ENCODE assay signal across 7 mouse cellular contexts in genomic region chr2:105904757-105905146, GRCm38 (mm10). TPM values are rescaled to one million over a fixed set of nuclear protein-coding genes. Genes with fewer than 3 reads are reported as not detected.
DNase-seq lines count a peak whose midpoint lies in the region; ATAC-seq and TF ChIP-seq lines count a peak whose summit lies in the region.

No protein-coding gene starts in this region.

- H3K36me3 ChIP-seq in neural tube, embryonic 11.5 days (ENCODE audit: control insufficient read depth, insufficient read depth, low read length), result no peaks in the 10 kb centered on the region
- peaks cover 8% of the 10 kb centered on the region for H3K36me3 ChIP-seq in erythroblast, embryonic 14.5 days (ENCODE audit: control insufficient read depth)
- H3K36me3 ChIP-seq in limb, embryonic 14.5 days (ENCODE audit: control insufficient read depth, insufficient read depth, low read length), result peaks cover 8% of the 10 kb centered on the region
- H3K36me3 ChIP-seq in splenic B cell, adult 2 months (ENCODE audit: control insufficient read depth, insufficient read depth, low read length, poor library complexity, severe bottlenecking), result no peaks in the 10 kb centered on the region

- 0 out of 2 replicates have a peak, but pooled peaks have one; percentile 5 for TF ChIP-seq POLR2A in limb, embryonic 14.5 days (IDR thresholded peaks at IDR 0.05; ENCODE audit: borderline replicate concordance, extremely low read depth, insufficient read depth, insufficient read length)

- peak overlapping the region; percentile 72 for H3K9ac ChIP-seq in neural tube, embryonic 11.5 days (ENCODE audit: low read length)
- H3K9ac ChIP-seq in limb, embryonic 14.5 days (ENCODE audit: low read depth, low read length, severe bottlenecking), result peak overlapping the region; percentile 77

- peak overlapping the region; percentile 82 for H3K4me2 ChIP-seq in neural tube, embryonic 11.5 days (ENCODE audit: low read depth)
- H3K4me2 ChIP-seq in limb, embryonic 14.5 days (replicated peaks; ENCODE audit: low read depth, low read length, severe bottlenecking), result peak overlapping the region; percentile 69

- no peak for DNase-seq in neural tube, embryonic 11.5 days (ENCODE audit: low spot score)
- DNase-seq in neural tube, embryonic 10.5 days (ENCODE audit: extremely low spot score, low spot score), result no peak
- no peak for DNase-seq in limb, embryonic 14.5 days (ENCODE audit: low spot score)
- DNase-seq in splenic B cell, adult 2 months (ENCODE audit: low read depth, low spot score), result peak; percentile 44
- no peak for DNase-seq in Muller cell, postnatal 12 days (ENCODE audit: inconsistent ontology term)
- DNase-seq in left cerebral cortex, postnatal 4 days, result no peak

- H3K27ac ChIP-seq in neural tube, embryonic 11.5 days (ENCODE audit: low read depth, low read length), result no peak overlapping the region
- H3K27ac ChIP-seq in limb, embryonic 14.5 days (replicated peaks; ENCODE audit: low read depth, low read length), result peak overlapping the region; percentile 61; the same call in 1 of the 2 replicates

- no peaks in the 10 kb centered on the region for H3K9me3 ChIP-seq in neural tube, embryonic 11.5 days (ENCODE audit: control insufficient read depth, low read length)
- no peaks in the 10 kb centered on the region for H3K9me3 ChIP-seq in erythroblast, embryonic 14.5 days (ENCODE audit: control insufficient read depth, low read length)
- no peaks in the 10 kb centered on the region for H3K9me3 ChIP-seq in limb, embryonic 14.5 days (ENCODE audit: control insufficient read depth, low read length)

- no peaks in the 10 kb centered on the region for H3K27me3 ChIP-seq in neural tube, embryonic 11.5 days (ENCODE audit: control insufficient read depth, insufficient read depth, low read length)
- H3K27me3 ChIP-seq in erythroblast, embryonic 14.5 days (ENCODE audit: control insufficient read depth), result no peaks in the 10 kb centered on the region
- no peaks in the 10 kb centered on the region for H3K27me3 ChIP-seq in limb, embryonic 14.5 days (ENCODE audit: control insufficient read depth, insufficient read depth, low read length)
- no peaks in the 10 kb centered on the region for H3K27me3 ChIP-seq in splenic B cell, adult 2 months (ENCODE audit: control insufficient read depth, insufficient read depth, low read length, poor library complexity, severe bottlenecking)

- intact Hi-C loops in left cerebral cortex, postnatal 4 days (cut with DNase I), result loop anchor here (10.0 kb wide), 1 partner anchor 230 kb away; no protein-coding TSS in a partner anchor

- H3K4me3 ChIP-seq in neural tube, embryonic 11.5 days (ENCODE audit: low read depth, low read length), result peak overlapping the region; percentile 64
- H3K4me3 ChIP-seq in erythroblast, embryonic 14.5 days (replicated peaks), result peak overlapping the region; percentile 77
- H3K4me3 ChIP-seq in limb, embryonic 14.5 days (replicated peaks; ENCODE audit: low read length), result peak overlapping the region; percentile 74

- WGBS in neural tube, embryonic 11.5 days, result under 1% methylated on average over 12 of the region's 12 CpGs
- under 1% methylated on average over 12 of the region's 12 CpGs for WGBS in limb, embryonic 14.5 days

- no peaks in the 10 kb centered on the region for H3K4me1 ChIP-seq in neural tube, embryonic 11.5 days (ENCODE audit: control insufficient read depth, insufficient read depth, low read length)
- peaks cover 21% of the 10 kb centered on the region for H3K4me1 ChIP-seq in erythroblast, embryonic 14.5 days (ENCODE audit: control insufficient read depth)
- peaks cover 4% of the 10 kb centered on the region; the same call in 1 of the 2 replicates for H3K4me1 ChIP-seq in limb, embryonic 14.5 days (ENCODE audit: control insufficient read depth, insufficient read depth, low read length)

- ATAC-seq in neural tube, embryonic 11.5 days (ENCODE audit: insufficient read depth, low FRiP score, low TSS enrichment), result peak; percentile 21; the same call in 1 of the 2 replicates
- ATAC-seq in limb, embryonic 14.5 days (ENCODE audit: low FRiP score, low read depth), result peak; percentile 66

RNA-seq across cellular contexts. Expression of gene Immp1l, which starts 0.3 kb away (rescaled TPM):
- polyA plus RNA-seq in neural tube, embryonic 11.5 days (2014; fragmentation: Nextera tagmentation; extraction: Ambion mirVana), result 120 TPM in 2 replicates
- polyA plus RNA-seq in erythroblast, embryonic 14.5 days (2012), result 0.21 and 0.41 TPM in 2 replicates
- polyA plus RNA-seq in limb, embryonic 14.5 days (2012; rRNA removed), result 45.2 and 55.7 TPM in 2 replicates
- 134 and 144 TPM in 2 replicates for polyA plus RNA-seq in limb, embryonic 14.5 days (2014; fragmentation: Nextera tagmentation; extraction: Ambion mirVana)
- 10 to 100 TPM; 30.1 to 31.9 TPM for total RNA-seq in left cerebral cortex, postnatal 4 days (2021)

RNA-seq across cellular contexts. Expression of gene Elp4, which starts 0.4 kb away (rescaled TPM):
- polyA plus RNA-seq in neural tube, embryonic 11.5 days (2014; fragmentation: Nextera tagmentation; extraction: Ambion mirVana), result 52.7 and 53.2 TPM in 2 replicates
- polyA plus RNA-seq in erythroblast, embryonic 14.5 days (2012), result 0.33 and 0.64 TPM in 2 replicates
- polyA plus RNA-seq in limb, embryonic 14.5 days (2012; rRNA removed), result 9.7 and 12.5 TPM in 2 replicates
- polyA plus RNA-seq in limb, embryonic 14.5 days (2014; fragmentation: Nextera tagmentation; extraction: Ambion mirVana), result 31.2 and 32.4 TPM in 2 replicates
- total RNA-seq in left cerebral cortex, postnatal 4 days (2021), result 10 to 100 TPM; 24.0 to 30.5 TPM

Comparison
In these comparisons a context has a peak if more than half of its experiments do, and no peak if none do; other contexts are left out.
1. RNA of gene Immp1l, which starts 0.3 kb away (polyA plus RNA-seq): 45.2 to 144 TPM in limb, embryonic 14.5 days and 120 TPM in neural tube, embryonic 11.5 days; 0.21 to 0.41 TPM in erythroblast, embryonic 14.5 days; every median in the first group is over 10 times any median in the second.
2. Peak in every context shown above with its lines, with median percentiles within 50 percentile points of each other: H3K4me3 ChIP-seq.